Mouse (Mus musculus) embryonic facial prominence, embryonic 14.5 days (tissue): ENCODE measurements around the gene Bloc1s4. TPM values are rescaled to one million over a fixed set of nuclear protein-coding genes. Genes with fewer than 3 reads are reported as not detected.

Experiments used
- ATAC-seq: fragments of 200-750 bp; cut with Nextera tagmentation; 2 replicates; pipeline ENCODE4 v1.8.0; 2017; ENCODE audit warnings: low read depth, moderate number of reproducible peaks, moderate TSS enrichment
- DNase-seq: peaks from one replicate; pipeline ENCODE4 v3.0.0-alpha.2; 2015; ENCODE audit warnings: low spot score
- H3K27ac ChIP-seq: fragments of 300-500 bp; sonication (generic); replicated peaks from 2 replicates; pipeline ENCODE4 v1.5.1; 2014; ENCODE audit warnings: low read depth, mild to moderate bottlenecking, low read length, moderate library complexity
- H3K27me3 ChIP-seq: fragments of 300-500 bp; sonication (generic); replicated peaks from 2 replicates; pipeline ENCODE4 v1.6.1; 2014; ENCODE audit warnings: low read length; ENCODE audit not compliant: control insufficient read depth, insufficient read depth
- H3K36me3 ChIP-seq: fragments of 300-500 bp; sonication (generic); 2 replicates; pipeline ENCODE4 v1.6.1; 2014; ENCODE audit warnings: low read length, mixed read lengths; ENCODE audit not compliant: control insufficient read depth, insufficient read depth
- H3K4me1 ChIP-seq: fragments of 300-500 bp; sonication (generic); 2 replicates; pipeline ENCODE4 v1.6.1; 2014; ENCODE audit warnings: antibody characterized with exemption, low read length; ENCODE audit not compliant: control insufficient read depth, insufficient read depth
- H3K4me2 ChIP-seq: fragments of 300-500 bp; sonication (generic); 2 replicates; pipeline ENCODE4 v1.6.1; 2014; ENCODE audit warnings: low read depth, mild to moderate bottlenecking, low read length, moderate library complexity, mixed read lengths
- H3K4me3 ChIP-seq: fragments of 300-500 bp; sonication (generic); 2 replicates; pipeline ENCODE4 v1.5.1; 2014; ENCODE audit warnings: low read depth, mild to moderate bottlenecking, low read length
- H3K9ac ChIP-seq: fragments of 300-500 bp; sonication (generic); 2 replicates; pipeline ENCODE4 v1.6.1; 2014; ENCODE audit warnings: low read depth, mild to moderate bottlenecking, low read length, moderate library complexity, mixed read lengths
- H3K9me3 ChIP-seq: fragments of 300-500 bp; sonication (generic); 2 replicates; pipeline ENCODE4 v1.6.1; 2016; ENCODE audit warnings: low read length; ENCODE audit not compliant: control insufficient read depth
- WGBS: fragments of 180-500 bp; shearing (Covaris S2); extraction: QIAGEN DNeasy Blood & Tissue Kit; methylation state at CpG from one replicate; pipeline ENCODE4 v1.1.7; 2014; 5-methylcytosine and 5-hydroxymethylcytosine counted together
- polyA plus RNA-seq: library from polyadenylated mRNA; unstranded; fragments of >200 nt; fragmentation: Nextera tagmentation; extraction: Ambion mirVana; gene quantifications from 2 replicates; pipeline ENCODE4 v1.2.1, GENCODE M21; 2014

Gene Bloc1s4
- polyA plus RNA-seq, 1 experiment from 2014 or later: 27.8 TPM

DNA sequence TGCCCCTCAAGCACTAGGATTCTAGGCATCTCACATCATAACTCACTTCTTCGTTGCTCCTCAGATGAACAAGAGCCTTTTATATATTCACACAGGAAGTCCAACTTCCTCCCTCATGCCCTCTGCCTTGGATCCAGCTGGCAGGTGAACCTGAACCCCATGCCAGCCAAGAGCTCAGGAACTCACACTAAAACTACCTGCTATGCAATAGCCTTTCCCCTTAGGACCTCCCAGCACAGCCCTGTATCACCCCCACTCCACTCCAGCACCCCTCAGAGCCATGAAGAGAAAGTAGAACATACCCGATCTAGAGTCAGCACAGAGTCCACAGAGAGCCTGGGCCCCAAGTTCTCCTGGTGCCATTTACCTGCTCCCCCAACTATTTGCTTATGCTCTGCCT lies 21.3 kb downstream of the Bloc1s4 start:
- Histone ChIP-seq H3K27me3 (no peaks in the 10 kb centered on the region), H3K4me1 (no peaks in the 10 kb centered on the region), H3K36me3 (no peaks in the 10 kb centered on the region), H3K4me2 (no peak overlapping the region), H3K9ac (no peak overlapping the region), H3K27ac (no peak overlapping the region), H3K4me3 (no peak overlapping the region), H3K9me3 (no peaks in the 10 kb centered on the region)
- DNase-seq (no peak), ATAC-seq (no peak)
- WGBS: 63% methylated on average over 2 of the region's 2 CpGs

DNA sequence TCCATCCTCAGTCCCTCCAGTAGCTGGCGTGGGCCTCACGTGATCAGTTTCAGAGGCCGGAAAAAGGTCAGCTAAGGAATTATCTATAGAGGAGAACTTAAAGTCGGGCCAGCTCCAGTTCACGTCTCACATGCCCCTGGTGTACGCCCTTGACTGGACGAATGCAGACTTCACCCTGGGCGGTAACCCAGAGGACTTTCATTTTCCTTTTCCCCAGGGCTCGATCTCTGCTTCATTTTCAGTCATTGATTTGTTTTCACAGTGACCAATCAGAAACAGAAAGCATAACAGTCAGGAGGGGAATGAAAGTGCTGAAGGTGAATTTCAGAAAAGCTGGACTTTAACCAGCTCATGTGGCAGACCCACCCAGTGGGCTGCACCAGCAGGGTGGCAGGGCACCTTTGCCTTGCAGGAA lies 22.1 kb downstream of the Bloc1s4 start:
- H3K4me1 ChIP-seq: no peaks in the 10 kb centered on the region
- DNase-seq (no peak), ATAC-seq (no peak)
- no peak overlapping the region for H3K9ac ChIP-seq
- WGBS: 61% methylated on average over 9 of the region's 9 CpGs
- H3K27me3 ChIP-seq: no peaks in the 10 kb centered on the region
- no peak overlapping the region for H3K27ac ChIP-seq
- H3K4me3 ChIP-seq: no peak overlapping the region
- H3K4me2 ChIP-seq: no peak overlapping the region
- no peaks in the 10 kb centered on the region for H3K36me3 ChIP-seq
- no peaks in the 10 kb centered on the region for H3K9me3 ChIP-seq

DNA sequence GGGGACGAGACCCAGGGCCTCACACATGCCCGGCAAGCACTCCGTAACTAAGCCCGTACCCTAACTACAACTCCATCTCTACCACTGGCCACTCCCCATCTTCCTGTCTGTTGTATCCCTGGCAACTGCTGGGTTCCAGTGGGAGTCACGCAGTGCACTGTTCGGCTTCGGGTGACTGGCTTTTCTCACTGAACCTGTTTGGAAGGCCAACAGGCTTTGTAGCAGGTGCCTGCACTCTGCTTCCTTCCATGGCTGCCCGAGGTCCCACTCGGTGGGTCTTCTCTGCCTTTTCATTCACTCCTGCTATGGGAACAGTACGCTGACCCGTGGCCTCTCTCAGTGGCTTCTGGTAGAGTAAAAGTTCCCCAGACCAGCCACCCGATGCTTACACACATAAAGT lies 22.6 kb downstream of the Bloc1s4 start:
- H3K9me3 ChIP-seq: no peaks in the 10 kb centered on the region

DNA sequence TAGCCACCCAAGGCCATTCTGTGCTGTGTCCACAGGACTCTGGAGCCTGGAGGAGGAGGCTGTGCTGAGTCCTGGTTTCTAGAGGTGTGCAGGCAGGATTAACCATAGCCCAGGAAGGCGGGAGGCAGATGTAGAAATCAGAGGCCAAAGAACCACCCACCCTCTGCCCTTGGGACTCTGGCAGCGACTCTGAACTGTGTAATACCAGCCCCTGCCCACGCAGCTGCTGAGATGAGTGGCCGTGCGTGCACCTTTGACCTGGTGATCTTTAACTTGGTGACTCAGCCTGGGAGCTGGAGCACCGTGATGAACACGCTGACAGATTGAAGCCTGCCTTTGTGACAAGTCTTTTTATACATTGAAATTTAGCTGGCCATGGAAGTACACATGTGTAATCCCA lies 24.2 kb downstream of the Bloc1s4 start:
- Histone ChIP-seq H3K36me3 (no peaks in the 10 kb centered on the region), H3K4me2 (no peak overlapping the region), H3K9me3 (no peaks in the 10 kb centered on the region), H3K4me1 (no peaks in the 10 kb centered on the region), H3K27me3 (no peaks in the 10 kb centered on the region), H3K27ac (no peak overlapping the region), H3K9ac (no peak overlapping the region), H3K4me3 (no peak overlapping the region)
- 51% methylated on average over 7 of the region's 7 CpGs for WGBS
- ATAC-seq: no peak
- no peak for DNase-seq

More for the DNA sequence above, 22.6 kb downstream of the Bloc1s4 start:
- no peaks in the 10 kb centered on the region for H3K27me3 ChIP-seq
- no peak overlapping the region for H3K9ac ChIP-seq
- DNase-seq (no peak), ATAC-seq (no peak)
- no peaks in the 10 kb centered on the region for H3K36me3 ChIP-seq
- H3K27ac ChIP-seq: no peak overlapping the region
- WGBS: 57% methylated on average over 12 of the region's 12 CpGs
- no peak overlapping the region for H3K4me3 ChIP-seq
- no peak overlapping the region for H3K4me2 ChIP-seq
- H3K4me1 ChIP-seq: no peaks in the 10 kb centered on the region

DNA sequence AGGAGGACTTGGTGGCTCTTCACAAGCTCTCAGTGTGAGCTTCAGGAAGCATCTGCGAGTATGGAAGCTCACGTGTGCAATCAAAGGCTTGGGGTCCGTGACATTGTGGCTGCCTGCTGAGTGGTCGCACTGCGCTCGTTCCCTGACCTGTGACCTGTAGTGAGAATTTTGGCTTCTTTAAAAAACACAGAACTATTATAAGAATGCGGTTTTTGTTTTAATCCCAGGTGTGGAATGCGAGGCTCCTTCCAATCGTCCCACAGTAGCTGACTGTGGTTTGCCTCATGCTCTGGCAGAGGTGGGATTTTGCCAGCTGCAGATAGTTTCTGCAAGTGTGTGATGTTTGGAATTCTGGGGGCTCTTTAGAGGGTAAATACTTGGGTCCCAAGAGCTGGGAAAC lies 25.1 kb downstream of the Bloc1s4 start:
- no peaks in the 10 kb centered on the region for H3K9me3 ChIP-seq
- 48% methylated on average over 9 of the region's 9 CpGs for WGBS
- H3K27me3 ChIP-seq: no peaks in the 10 kb centered on the region

DNA sequence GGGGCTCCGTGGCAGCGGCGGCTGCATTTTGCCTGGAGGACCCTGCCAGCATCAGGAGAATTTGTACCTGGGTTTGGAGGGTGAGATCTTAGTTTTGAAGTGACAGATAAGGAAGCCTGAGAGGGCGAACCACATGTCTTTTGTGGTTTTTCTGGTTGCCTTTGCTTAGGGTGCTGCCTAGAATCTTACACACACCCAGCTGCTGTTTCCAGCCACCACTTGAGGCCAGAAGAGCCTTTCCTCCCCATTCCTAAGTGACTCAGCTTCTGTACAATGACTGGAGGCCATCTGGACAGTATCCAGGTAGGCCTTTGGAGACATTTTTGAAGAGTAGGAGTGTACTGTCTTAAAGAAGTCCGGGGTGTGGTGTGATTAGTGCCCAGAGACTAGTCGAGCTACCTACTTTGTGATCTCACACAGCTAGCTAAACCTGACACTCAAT lies 26.0 kb downstream of the Bloc1s4 start:
- Histone ChIP-seq H3K4me3 (no peak overlapping the region), H3K27ac (no peak overlapping the region), H3K27me3 (no peaks in the 10 kb centered on the region), H3K36me3 (no peaks in the 10 kb centered on the region), H3K4me1 (no peaks in the 10 kb centered on the region), H3K9me3 (no peaks in the 10 kb centered on the region), H3K9ac (no peak overlapping the region), H3K4me2 (no peak overlapping the region)
- peak; percentile 16 for DNase-seq
- no peak for ATAC-seq
- WGBS: 81% methylated on average over 6 of the region's 6 CpGs

More for the DNA sequence above, 25.1 kb downstream of the Bloc1s4 start:
- no peak for ATAC-seq
- Histone ChIP-seq H3K27ac (no peak overlapping the region), H3K4me1 (no peaks in the 10 kb centered on the region), H3K36me3 (no peaks in the 10 kb centered on the region), H3K4me2 (no peak overlapping the region), H3K4me3 (no peak overlapping the region), H3K9ac (no peak overlapping the region)
- DNase-seq: no peak

DNA sequence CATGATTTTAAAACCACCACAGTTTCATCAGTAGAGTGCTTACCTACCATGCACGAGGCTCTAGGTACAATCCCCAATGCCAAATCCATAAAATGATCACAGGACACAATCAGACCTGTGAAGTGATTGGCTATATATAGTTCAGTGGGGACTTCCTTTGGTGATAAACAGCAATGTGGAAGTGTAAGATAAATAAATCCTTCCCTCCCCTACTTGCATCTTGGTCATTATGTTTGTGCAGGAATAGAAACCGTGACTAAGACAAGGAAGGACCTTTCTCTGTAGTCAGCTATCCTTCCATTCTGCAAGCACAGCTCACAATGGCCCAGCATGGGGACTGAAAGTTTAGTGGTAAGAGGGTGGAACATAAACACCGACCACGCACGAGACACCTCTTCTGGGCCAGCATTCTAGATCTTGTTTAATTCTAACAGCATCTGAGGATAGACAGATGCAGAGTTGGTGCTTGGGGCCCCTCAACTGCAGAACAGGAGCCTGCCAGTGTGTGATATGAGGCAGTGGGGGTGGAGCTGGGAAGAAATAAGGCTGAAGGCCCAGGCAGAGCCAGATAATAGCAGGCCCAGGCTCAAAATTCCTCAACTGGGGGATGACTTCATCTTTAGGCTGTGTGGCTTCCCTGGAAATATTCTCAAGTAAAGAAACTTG lies 27.6 kb downstream of the Bloc1s4 start:
- Histone ChIP-seq H3K4me1 (no peaks in the 10 kb centered on the region), H3K27ac (no peak overlapping the region), H3K9ac (no peak overlapping the region), H3K4me2 (no peak overlapping the region), H3K36me3 (no peaks in the 10 kb centered on the region), H3K4me3 (no peak overlapping the region), H3K27me3 (no peaks in the 10 kb centered on the region), H3K9me3 (no peaks in the 10 kb centered on the region)
- DNase-seq (no peak), ATAC-seq (no peak)
- WGBS: 73% methylated on average over 5 of the region's 5 CpGs

DNA sequence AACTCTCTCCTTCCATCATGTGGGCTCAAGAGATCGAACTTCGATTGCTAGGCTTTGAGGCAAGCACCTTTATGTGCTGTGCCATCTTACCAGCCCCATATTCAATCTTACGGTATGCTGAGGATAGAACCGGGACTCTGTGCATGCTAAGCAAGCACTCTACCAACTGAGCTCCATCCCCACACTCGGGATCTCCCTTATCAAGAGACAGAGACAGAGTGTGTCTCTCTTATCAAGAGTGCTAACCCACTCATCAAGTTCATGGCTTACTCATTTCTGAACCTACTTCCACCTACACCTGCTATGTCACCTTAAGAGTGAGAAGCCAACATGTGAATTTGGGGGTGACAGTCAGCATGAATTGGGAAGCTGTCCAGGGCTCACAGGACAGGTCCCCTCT lies 28.2 kb downstream of the Bloc1s4 start:
- Histone ChIP-seq H3K4me2 (no peak overlapping the region), H3K27me3 (no peaks in the 10 kb centered on the region), H3K4me3 (no peak overlapping the region), H3K9me3 (no peaks in the 10 kb centered on the region), H3K27ac (no peak overlapping the region), H3K4me1 (no peaks in the 10 kb centered on the region), H3K9ac (no peak overlapping the region), H3K36me3 (no peaks in the 10 kb centered on the region)
- ATAC-seq (no peak), DNase-seq (no peak)
- WGBS: 87% methylated on average over 5 of the region's 5 CpGs

DNA sequence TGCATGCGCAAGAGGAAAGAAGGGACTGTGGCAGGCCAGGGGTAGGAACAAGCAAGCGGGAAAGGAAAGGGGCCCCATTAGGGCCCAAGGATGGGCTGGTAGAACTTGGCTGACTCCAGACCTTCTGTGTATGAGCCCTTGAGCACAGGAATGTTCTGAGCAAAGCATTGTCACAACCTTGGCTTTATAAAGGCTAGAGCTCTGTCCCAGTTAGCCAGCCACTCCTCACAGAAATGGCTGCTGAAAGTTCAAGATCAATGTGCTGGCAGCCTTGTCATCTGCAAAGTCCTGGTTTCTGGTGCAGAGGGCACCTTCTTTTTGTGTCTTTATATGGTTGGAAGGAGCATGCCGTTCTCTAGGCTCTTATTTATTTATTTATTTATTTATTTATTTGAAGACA lies 28.8 kb downstream of the Bloc1s4 start:
- H3K4me1 ChIP-seq: no peaks in the 10 kb centered on the region
- H3K4me2 ChIP-seq: no peak overlapping the region
- no peaks in the 10 kb centered on the region for H3K27me3 ChIP-seq
- no peaks in the 10 kb centered on the region for H3K36me3 ChIP-seq
- no peak for ATAC-seq
- no peaks in the 10 kb centered on the region for H3K9me3 ChIP-seq
- 92% methylated on average over 3 of the region's 3 CpGs for WGBS
- no peak overlapping the region for H3K4me3 ChIP-seq
- H3K9ac ChIP-seq: no peak overlapping the region
- H3K27ac ChIP-seq: no peak overlapping the region
- DNase-seq: no peak
